Mouse (Mus musculus) heart, postnatal 0 days (tissue): ENCODE measurements around the gene Spata7. TPM values are rescaled to one million over a fixed set of nuclear protein-coding genes. Genes with fewer than 3 reads are reported as not detected.
A peak's percentile ranks its signal among the peaks of the same experiment; 100 is the strongest.

Experiments
- ATAC-seq: fragments of 200-750 bp; cut with Nextera tagmentation; 2 replicates; pipeline ENCODE4 v1.8.0; 2017; ENCODE audit warnings: low read depth, moderate number of reproducible peaks, moderate library complexity; ENCODE audit not compliant: insufficient read depth
- DNase-seq: peaks from one replicate; pipeline ENCODE4 v3.0.0-alpha.2; 2016; ENCODE audit warnings: low spot score
- H3K27ac ChIP-seq: fragments of 300-500 bp; sonication (generic); 2 replicates; pipeline ENCODE4 v1.5.1; 2014; ENCODE audit warnings: low read depth, mild to moderate bottlenecking
- H3K27me3 ChIP-seq: fragments of 300-500 bp; sonication (generic); 2 replicates; pipeline ENCODE4 v1.6.1; 2014; ENCODE audit warnings: low read length, mixed read lengths; ENCODE audit not compliant: control insufficient read depth, insufficient read depth
- H3K36me3 ChIP-seq: fragments of 300-500 bp; sonication (generic); replicated peaks from 2 replicates; pipeline ENCODE4 v1.6.1; 2014; ENCODE audit warnings: low read length, mixed read lengths; ENCODE audit not compliant: control insufficient read depth, insufficient read depth
- H3K4me1 ChIP-seq: fragments of 300-500 bp; sonication (generic); 2 replicates; pipeline ENCODE4 v1.6.1; 2014; ENCODE audit warnings: antibody characterized with exemption; ENCODE audit not compliant: control insufficient read depth, insufficient read depth
- H3K4me2 ChIP-seq: fragments of 300-500 bp; sonication (generic); 2 replicates; pipeline ENCODE4 v1.6.1; 2014; ENCODE audit warnings: low read depth, mild to moderate bottlenecking, low read length, moderate library complexity
- H3K4me3 ChIP-seq: fragments of 300-500 bp; sonication (generic); 2 replicates; pipeline ENCODE4 v1.5.1; 2014; ENCODE audit warnings: low read depth, low read length
- H3K9ac ChIP-seq: fragments of 300-500 bp; sonication (generic); replicated peaks from 2 replicates; pipeline ENCODE4 v1.6.1; 2014; ENCODE audit warnings: low read depth, low read length, mixed read lengths
- H3K9me3 ChIP-seq: fragments of 300-500 bp; sonication (generic); replicated peaks from 2 replicates; pipeline ENCODE4 v1.6.1; 2016; ENCODE audit warnings: low read length; ENCODE audit not compliant: control insufficient read depth
- CTCF ChIP-seq: IDR thresholded peaks from 2 replicates; pipeline ENCODE4 v1.5.1; 2016; ENCODE audit warnings: antibody characterized with exemption, control low read depth, low read depth
- EP300 ChIP-seq: IDR thresholded peaks from 2 replicates; pipeline ENCODE4 v1.6.1; 2016; ENCODE audit warnings: antibody characterized with exemption, low read depth
- WGBS: fragments of 180-500 bp; shearing (Covaris S2); extraction: QIAGEN DNeasy Blood & Tissue Kit; methylation state at CpG from one replicate; pipeline ENCODE4 v1.1.7; 2014; 5-methylcytosine and 5-hydroxymethylcytosine counted together
- polyA plus RNA-seq: library from polyadenylated mRNA; unstranded; fragments of >200 nt; fragmentation: Nextera tagmentation; extraction: Ambion mirVana; gene quantifications from 2 replicates; pipeline ENCODE4 v1.2.1, GENCODE M21; 2015
- total RNA-seq: library from RNA; depleted of rRNA; stranded (reverse); fragments of >200 nt; gene quantifications from 2 replicates; pipeline ENCODE4 v1.2.3, GENCODE M21; 2014; ENCODE audit warnings: low replicate concordance; rRNA removed

The Spata7 gene
- total and polyA plus RNA-seq, 2 experiments from 2014 or later = 3.3 to 8.7 TPM

DNA sequence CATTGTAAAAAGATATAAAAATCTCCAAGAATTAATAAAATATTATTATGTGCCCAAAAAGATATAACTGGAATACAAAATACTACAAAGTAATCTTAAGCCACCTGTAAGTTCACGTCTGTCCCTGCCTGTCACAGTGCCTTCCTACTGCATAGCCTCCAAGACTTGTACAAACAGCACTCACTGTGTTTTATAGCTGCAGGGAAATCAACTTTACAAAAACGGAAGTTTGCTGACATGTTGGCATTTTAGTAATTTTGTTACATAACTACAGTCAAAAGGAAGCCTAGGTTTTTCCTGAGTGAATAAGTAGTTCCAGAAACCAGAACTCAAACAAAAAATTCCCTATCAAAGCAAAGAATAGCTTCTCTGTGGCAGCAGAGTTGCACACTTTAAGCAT, 75.6 kb downstream of the Spata7 start:
- Histone ChIP-seq H3K27me3 (no peaks in the 10 kb centered on the region), H3K4me1 (no peaks in the 10 kb centered on the region), H3K9me3 (no peaks in the 10 kb centered on the region), H3K27ac (no peak overlapping the region), H3K4me2 (no peak overlapping the region), H3K4me3 (no peak overlapping the region), H3K36me3 (peaks cover 47% of the 10 kb centered on the region), H3K9ac (no peak overlapping the region)
- ATAC-seq (no peak), DNase-seq (no peak)
- TF ChIP-seq CTCF (no peak), EP300 (no peak)
- 69% methylated on average over 2 of the region's 2 CpGs for WGBS

DNA sequence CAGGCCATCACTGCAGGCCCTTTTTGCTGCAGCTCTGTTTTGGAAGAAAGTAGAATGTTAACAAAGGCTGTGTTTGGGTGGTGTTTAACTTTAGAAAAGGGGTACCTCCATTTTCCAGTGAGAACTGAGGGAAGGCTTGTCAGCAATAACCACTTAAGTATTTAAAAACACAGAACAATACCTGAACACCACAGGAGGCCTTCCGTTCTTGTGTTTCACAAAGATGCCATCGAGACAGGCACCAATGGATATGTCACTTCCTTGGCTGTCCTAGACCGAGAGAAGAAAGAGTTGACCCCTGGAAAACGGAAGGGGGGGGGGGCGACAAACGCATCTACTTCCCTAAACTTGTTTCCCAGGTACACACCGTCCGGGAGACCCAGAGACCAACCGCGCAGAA, 76.0 kb downstream of the Spata7 start:
- WGBS = 90% methylated on average over 10 of the region's 10 CpGs
- Histone ChIP-seq H3K4me3 (no peak overlapping the region), H3K9ac (no peak overlapping the region), H3K4me1 (no peaks in the 10 kb centered on the region), H3K27ac (no peak overlapping the region), H3K9me3 (no peaks in the 10 kb centered on the region), H3K4me2 (no peak overlapping the region), H3K36me3 (peaks cover 46% of the 10 kb centered on the region), H3K27me3 (no peaks in the 10 kb centered on the region)
- TF ChIP-seq CTCF (no peak), EP300 (no peak)
- no peak for ATAC-seq
- no peak for DNase-seq

DNA sequence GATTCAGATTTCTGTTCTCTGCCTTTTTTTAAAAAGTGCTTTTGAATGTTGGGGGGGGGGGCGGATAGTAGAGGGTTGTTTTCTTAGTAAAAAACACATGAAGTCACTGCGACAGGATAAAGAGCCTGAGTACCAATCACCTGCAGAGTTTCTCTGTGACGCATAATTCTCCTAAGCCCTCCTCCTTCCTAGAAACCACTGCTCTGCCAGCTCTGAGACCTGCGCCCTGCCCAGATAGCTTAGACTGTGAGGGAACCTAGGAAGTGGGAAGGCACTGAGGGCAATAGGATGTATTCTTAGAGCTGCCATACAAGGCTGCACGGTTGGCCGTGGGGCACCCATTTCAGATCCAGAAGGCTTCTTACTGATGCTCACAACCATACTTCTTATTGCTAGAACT, 84.9 kb downstream of the Spata7 start:
- Histone ChIP-seq H3K4me3 (no peak overlapping the region), H3K9ac (no peak overlapping the region), H3K36me3 (peaks cover 8% of the 10 kb centered on the region), H3K4me2 (no peak overlapping the region), H3K27me3 (no peaks in the 10 kb centered on the region), H3K27ac (no peak overlapping the region), H3K4me1 (peaks cover 25% of the 10 kb centered on the region), H3K9me3 (no peaks in the 10 kb centered on the region)
- ATAC-seq (no peak), DNase-seq (no peak)
- TF ChIP-seq EP300 (no peak), CTCF (no peak)
- WGBS = 74% methylated on average over 6 of the region's 6 CpGs

DNA sequence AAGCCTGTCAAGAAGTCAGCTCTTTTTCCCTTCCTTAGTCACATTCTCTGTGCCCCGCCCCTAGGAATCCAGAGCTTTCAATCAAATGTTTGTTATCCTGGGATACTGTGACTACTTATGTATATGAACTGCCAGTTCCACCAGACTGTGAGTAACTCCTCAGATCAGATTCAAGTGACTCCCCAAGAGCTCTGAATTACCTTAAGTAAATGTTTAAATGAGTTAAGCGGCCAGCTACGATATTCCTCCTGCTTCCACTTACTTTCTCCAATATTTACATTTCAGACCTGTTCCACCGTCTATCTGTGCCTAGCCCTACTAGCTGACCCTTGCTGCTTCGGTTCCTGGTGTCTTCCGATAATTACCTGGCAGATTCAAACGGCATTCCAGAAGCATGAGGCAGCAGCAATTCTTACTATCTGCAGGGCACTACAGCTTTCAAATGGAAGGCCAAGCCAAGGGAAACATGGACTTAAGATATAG, 85.7 kb downstream of the Spata7 start:
- Histone ChIP-seq H3K4me3 (no peak overlapping the region), H3K9ac (no peak overlapping the region), H3K27me3 (no peaks in the 10 kb centered on the region), H3K4me1 (peaks cover 25% of the 10 kb centered on the region), H3K4me2 (no peak overlapping the region), H3K9me3 (no peaks in the 10 kb centered on the region), H3K27ac (no peak overlapping the region), H3K36me3 (0 out of 2 replicates have a peak, but pooled peaks cover 6% of the 10 kb centered on the region)
- no peak for TF ChIP-seq EP300
- no peak for TF ChIP-seq CTCF
- ATAC-seq = no peak
- WGBS = 35% methylated on average over 7 of the region's 7 CpGs
- no peak for DNase-seq

DNA sequence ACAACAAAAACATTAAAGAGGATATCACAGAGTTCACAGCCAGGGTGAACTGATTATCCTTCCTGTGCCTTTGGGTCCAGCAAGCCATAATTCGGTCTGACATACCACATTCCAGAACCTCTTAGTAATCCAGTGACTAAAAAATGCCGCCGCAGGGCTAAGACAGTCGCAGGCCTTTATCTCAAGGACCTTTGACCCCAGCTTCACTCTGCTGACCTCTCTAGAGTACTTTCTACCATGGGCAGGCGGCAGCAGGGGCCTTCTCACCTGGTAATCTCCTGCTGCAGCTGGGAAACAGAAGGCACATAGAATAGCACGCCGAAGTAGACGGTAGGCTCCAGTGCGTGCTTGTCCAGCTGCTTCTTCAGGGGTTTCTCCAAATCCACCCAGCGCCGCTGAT, 86.8 kb downstream of the Spata7 start:
- Histone ChIP-seq H3K4me1 (peaks cover 27% of the 10 kb centered on the region), H3K4me2 (0 out of 2 replicates have a peak overlapping the region, but pooled peaks have one; percentile 10)
- ATAC-seq = no peak; the same call in 1 of the 2 replicates

DNA sequence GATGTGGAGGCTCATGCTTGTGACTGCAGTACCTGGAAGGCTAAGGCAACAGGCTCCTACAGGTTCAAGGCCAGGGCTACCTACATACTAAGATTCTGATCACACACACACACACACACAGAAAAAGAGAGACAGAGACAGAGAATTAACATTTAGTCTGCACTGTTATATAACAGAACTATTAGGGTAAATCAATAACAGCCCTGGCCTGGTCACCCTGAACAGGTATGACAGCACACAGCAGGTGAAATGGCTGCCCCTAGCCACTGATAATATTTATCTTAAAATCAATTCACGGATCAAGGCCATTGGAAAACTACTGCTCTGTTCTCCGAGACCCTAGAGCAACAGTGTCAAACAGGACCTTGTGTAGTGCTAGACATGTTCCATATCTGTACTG, 88.2 kb downstream of the Spata7 start:
- H3K36me3 ChIP-seq = no peaks in the 10 kb centered on the region
- TF ChIP-seq EP300 = no peak
- no peak for TF ChIP-seq CTCF
- no peak overlapping the region for H3K4me3 ChIP-seq
- no peak overlapping the region for H3K27ac ChIP-seq
- DNase-seq (no peak), ATAC-seq (no peak)
- no peak overlapping the region for H3K4me2 ChIP-seq
- 86% methylated on average over 2 of the region's 2 CpGs for WGBS
- no peaks in the 10 kb centered on the region for H3K9me3 ChIP-seq
- H3K27me3 ChIP-seq = no peaks in the 10 kb centered on the region
- H3K4me1 ChIP-seq = peaks cover 38% of the 10 kb centered on the region
- H3K9ac ChIP-seq = no peak overlapping the region

More for the DNA sequence above, 86.8 kb downstream of the Spata7 start:
- H3K27ac ChIP-seq = peak overlapping the region; percentile 32; the same call in 1 of the 2 replicates
- no peaks in the 10 kb centered on the region for H3K27me3 ChIP-seq
- H3K4me3 ChIP-seq = no peak overlapping the region
- DNase-seq = peak; percentile 32
- 0 out of 2 replicates have a peak, but pooled peaks cover 3% of the 10 kb centered on the region for H3K36me3 ChIP-seq
- 17% methylated on average over 11 of the region's 11 CpGs for WGBS
- TF ChIP-seq CTCF = no peak
- no peak for TF ChIP-seq EP300
- no peaks in the 10 kb centered on the region for H3K9me3 ChIP-seq
- H3K9ac ChIP-seq = no peak overlapping the region

Other genes starting within 250 kb of the Spata7 start
- not detected in 2 replicates for gene Kcnk10, start 49.8 kb upstream of the Spata7 start, total RNA-seq
- not detected in 2 replicates for gene Kcnk10, start 49.8 kb upstream of the Spata7 start, polyA plus RNA-seq
- 8.7 and 16.0 TPM in 2 replicates for gene Ptpn21, start 109.2 kb downstream of the Spata7 start, total RNA-seq
- gene Ptpn21, start 109.2 kb downstream of the Spata7 start, polyA plus RNA-seq = 5.4 and 6.0 TPM in 2 replicates
- gene Zc3h14, start 118.8 kb downstream of the Spata7 start, total RNA-seq = 73.1 TPM in 2 replicates
- 64.4 and 64.6 TPM in 2 replicates for gene Zc3h14, start 118.8 kb downstream of the Spata7 start, polyA plus RNA-seq